Mouse (Mus musculus) lung, embryonic 14.5 days (tissue): ENCODE measurements around the gene Rassf4. TPM values are rescaled to one million over a fixed set of nuclear protein-coding genes. Genes with fewer than 3 reads are reported as not detected.
A peak's percentile ranks its signal among the peaks of the same experiment; 100 is the strongest.

ENCODE experiments used
- ATAC-seq: fragments of 200-750 bp; cut with Nextera tagmentation; 2 replicates; pipeline ENCODE4 v1.8.0; 2017; ENCODE audit warnings: mild to moderate bottlenecking, moderate TSS enrichment, moderate library complexity; ENCODE audit not compliant: insufficient read depth
- DNase-seq: peaks from one replicate; pipeline ENCODE4 v3.0.0-alpha.2; 2015
- H3K27ac ChIP-seq: fragments of 300-500 bp; sonication (generic); 2 replicates; pipeline ENCODE4 v1.5.1; 2014; ENCODE audit warnings: low read depth, mild to moderate bottlenecking, moderate library complexity
- H3K27me3 ChIP-seq: fragments of 300-500 bp; sonication (generic); 2 replicates; pipeline ENCODE4 v1.6.1; 2014; ENCODE audit warnings: low read length, control low read depth; ENCODE audit not compliant: insufficient read depth
- H3K36me3 ChIP-seq: fragments of 300-500 bp; sonication (generic); 2 replicates; pipeline ENCODE4 v1.6.1; 2014; ENCODE audit warnings: control low read depth; ENCODE audit not compliant: insufficient read depth
- H3K4me1 ChIP-seq: fragments of 300-500 bp; sonication (generic); 2 replicates; pipeline ENCODE4 v1.6.1; 2014; ENCODE audit warnings: antibody characterized with exemption, control low read depth; ENCODE audit not compliant: insufficient read depth
- H3K4me2 ChIP-seq: fragments of 300-500 bp; sonication (generic); 2 replicates; pipeline ENCODE4 v1.6.1; 2014; ENCODE audit warnings: mild to moderate bottlenecking
- H3K4me3 ChIP-seq: fragments of 300-500 bp; sonication (generic); 2 replicates; pipeline ENCODE4 v1.5.1; 2014; ENCODE audit warnings: low read depth, low read length
- H3K9ac ChIP-seq: fragments of 300-500 bp; sonication (generic); 2 replicates; pipeline ENCODE4 v1.6.1; 2014
- H3K9me3 ChIP-seq: fragments of 300-500 bp; sonication (generic); 2 replicates; pipeline ENCODE4 v1.6.1; 2016; ENCODE audit warnings: low read depth, low read length, control low read depth
- CTCF ChIP-seq: IDR thresholded peaks from 2 replicates; pipeline ENCODE4 v1.5.1; 2016; ENCODE audit warnings: antibody characterized with exemption, low read depth
- WGBS: fragments of 180-500 bp; shearing (Covaris S2); extraction: QIAGEN DNeasy Blood & Tissue Kit; methylation state at CpG from one replicate; pipeline ENCODE4 v1.1.7; 2014; 5-methylcytosine and 5-hydroxymethylcytosine counted together
- polyA plus RNA-seq: library from polyadenylated mRNA; unstranded; fragments of >200 nt; fragmentation: Nextera tagmentation; extraction: Ambion mirVana; gene quantifications from 2 replicates; pipeline ENCODE4 v1.2.1, GENCODE M21; 2014

Gene Rassf4
- polyA plus RNA-seq, 1 experiment from 2014 or later, result 5.6 TPM

GRCm38 (mm10) chr6:116713966-116714365 lies 40.2 kb upstream of the Rassf4 start:
- H3K9me3 ChIP-seq, result no peaks in the 10 kb centered on the region
- ATAC-seq (no peak), DNase-seq (no peak)
- no peaks in the 10 kb centered on the region for H3K27me3 ChIP-seq
- no peaks in the 10 kb centered on the region for H3K36me3 ChIP-seq
- no peaks in the 10 kb centered on the region for H3K4me1 ChIP-seq
- H3K4me2 ChIP-seq, result no peak overlapping the region
- no peak overlapping the region for H3K27ac ChIP-seq
- TF ChIP-seq CTCF, result no peak
- H3K4me3 ChIP-seq, result no peak overlapping the region
- H3K9ac ChIP-seq, result no peak overlapping the region
- WGBS, result 76% methylated on average over 3 of the region's 3 CpGs

- no peak overlapping the region for H3K4me3 ChIP-seq
- H3K27ac ChIP-seq, result no peak overlapping the region
- no peaks in the 10 kb centered on the region for H3K27me3 ChIP-seq
- ATAC-seq (no peak), DNase-seq (no peak)
- no peaks in the 10 kb centered on the region for H3K4me1 ChIP-seq
- H3K4me2 ChIP-seq, result no peak overlapping the region
- no peak for TF ChIP-seq CTCF
- no peaks in the 10 kb centered on the region for H3K9me3 ChIP-seq
- H3K9ac ChIP-seq, result no peak overlapping the region
- no peaks in the 10 kb centered on the region for H3K36me3 ChIP-seq
- 83% methylated on average over 3 of the region's 3 CpGs for WGBS
Observed at GRCm38 (mm10) chr6:116712503-116712902, 38.8 kb upstream of the Rassf4 start.

GRCm38 (mm10) chr6:116712062-116712461 lies 38.3 kb upstream of the Rassf4 start:
- Histone ChIP-seq H3K4me1 (no peaks in the 10 kb centered on the region), H3K9ac (no peak overlapping the region), H3K36me3 (no peaks in the 10 kb centered on the region), H3K27ac (no peak overlapping the region), H3K4me2 (no peak overlapping the region), H3K4me3 (no peak overlapping the region), H3K9me3 (no peaks in the 10 kb centered on the region), H3K27me3 (no peaks in the 10 kb centered on the region)
- ATAC-seq (no peak), DNase-seq (no peak)
- WGBS, result 25% methylated on average over 5 of the region's 5 CpGs
- TF ChIP-seq CTCF, result no peak

GRCm38 (mm10) chr6:116704320-116704719 lies 30.6 kb upstream of the Rassf4 start:
- H3K4me1 ChIP-seq, result no peaks in the 10 kb centered on the region

GRCm38 (mm10) chr6:116700821-116701220 lies 27.1 kb upstream of the Rassf4 start:
- no peaks in the 10 kb centered on the region for H3K36me3 ChIP-seq
- no peak for ATAC-seq
- DNase-seq, result no peak
- no peak overlapping the region for H3K4me2 ChIP-seq
- no peak overlapping the region for H3K9ac ChIP-seq
- H3K27ac ChIP-seq, result no peak overlapping the region
- no peak overlapping the region for H3K4me3 ChIP-seq
- H3K9me3 ChIP-seq, result no peaks in the 10 kb centered on the region
- no peaks in the 10 kb centered on the region for H3K27me3 ChIP-seq
- no peak for TF ChIP-seq CTCF
- H3K4me1 ChIP-seq, result no peaks in the 10 kb centered on the region

More at GRCm38 (mm10) chr6:116704320-116704719, 30.6 kb upstream of the Rassf4 start:
- TF ChIP-seq CTCF, result no peak
- ATAC-seq, result no peak
- no peaks in the 10 kb centered on the region for H3K36me3 ChIP-seq
- H3K4me2 ChIP-seq, result no peak overlapping the region
- H3K27me3 ChIP-seq, result no peaks in the 10 kb centered on the region
- H3K4me3 ChIP-seq, result no peak overlapping the region
- H3K27ac ChIP-seq, result no peak overlapping the region
- DNase-seq, result no peak
- no peaks in the 10 kb centered on the region for H3K9me3 ChIP-seq
- WGBS, result 68% methylated on average over 6 of the region's 6 CpGs
- H3K9ac ChIP-seq, result no peak overlapping the region

- Histone ChIP-seq H3K4me2 (no peak overlapping the region), H3K9me3 (no peaks in the 10 kb centered on the region), H3K36me3 (no peaks in the 10 kb centered on the region), H3K27ac (no peak overlapping the region), H3K4me3 (no peak overlapping the region), H3K4me1 (no peaks in the 10 kb centered on the region), H3K27me3 (no peaks in the 10 kb centered on the region), H3K9ac (no peak overlapping the region)
- 81% methylated on average over 4 of the region's 4 CpGs for WGBS
- ATAC-seq, result no peak
- no peak for TF ChIP-seq CTCF
- no peak for DNase-seq
Observed at GRCm38 (mm10) chr6:116697896-116698425, 24.2 kb upstream of the Rassf4 start.

- Histone ChIP-seq H3K9me3 (no peaks in the 10 kb centered on the region), H3K4me2 (no peak overlapping the region), H3K4me3 (no peak overlapping the region), H3K36me3 (no peaks in the 10 kb centered on the region), H3K4me1 (no peaks in the 10 kb centered on the region), H3K27me3 (no peaks in the 10 kb centered on the region), H3K27ac (no peak overlapping the region), H3K9ac (no peak overlapping the region)
- peak; percentile 52 for TF ChIP-seq CTCF
- no peak for ATAC-seq
- WGBS, result 47% methylated on average over 2 of the region's 2 CpGs
- peak; percentile 32 for DNase-seq
Observed at GRCm38 (mm10) chr6:116697413-116697812, 23.7 kb upstream of the Rassf4 start.

GRCm38 (mm10) chr6:116694346-116694745 lies 20.6 kb upstream of the Rassf4 start:
- Histone ChIP-seq H3K27ac (no peak overlapping the region), H3K9ac (no peak overlapping the region), H3K27me3 (no peaks in the 10 kb centered on the region), H3K4me3 (no peak overlapping the region), H3K36me3 (no peaks in the 10 kb centered on the region), H3K9me3 (no peaks in the 10 kb centered on the region), H3K4me1 (no peaks in the 10 kb centered on the region), H3K4me2 (no peak overlapping the region)
- DNase-seq (no peak), ATAC-seq (no peak)
- 72% methylated on average over 3 of the region's 3 CpGs for WGBS
- no peak for TF ChIP-seq CTCF
